ENCODE assay signal across 25 mouse cellular contexts in the genomic region with DNA sequence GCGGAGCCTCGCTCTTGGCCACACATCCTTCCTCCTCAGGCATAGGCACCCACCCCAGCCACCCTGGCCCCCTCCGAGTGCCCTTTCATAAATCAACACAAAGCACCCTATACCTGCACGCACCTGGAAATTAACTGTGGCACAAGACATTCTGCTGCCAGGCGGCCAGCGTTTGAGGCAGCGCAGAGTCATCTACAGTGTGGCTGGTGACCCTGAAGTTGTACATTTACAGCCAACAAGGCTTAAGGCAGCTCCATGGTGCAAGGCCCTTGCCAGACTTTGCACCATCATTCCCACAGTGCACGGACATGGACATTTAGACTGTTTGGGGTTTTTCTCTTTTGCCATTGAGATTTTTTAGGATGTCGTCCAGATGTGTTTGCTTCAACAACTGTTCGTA. TPM values are rescaled to one million over a fixed set of nuclear protein-coding genes. Genes with fewer than 3 reads are reported as not detected.
DNase-seq lines count a peak whose midpoint lies in the region; ATAC-seq and TF ChIP-seq lines count a peak whose summit lies in the region.
"Had no signal": no experiment of that assay in that cellular context is flagged by ENCODE, and none has a peak within 500 bp of the region (broad histone marks: within the 10 kb centered on the region; RNA-seq: fewer than 3 reads in every experiment).

No protein-coding gene starts in this region.

- H3K27me3 ChIP-seq in kidney, adult 2 months (replicated peaks; ENCODE audit: control insufficient read depth, insufficient read depth, low read length): no peaks in the 10 kb centered on the region
- H3K27me3 ChIP-seq in kidney, embryonic 16.5 days (ENCODE audit: insufficient read depth, low read length): no peaks in the 10 kb centered on the region
- peaks cover 18% of the 10 kb centered on the region; the same call in 1 of the 2 replicates for H3K27me3 ChIP-seq in embryonic facial prominence, embryonic 10.5 days (replicated peaks; ENCODE audit: low read depth, poor library complexity, severe bottlenecking)
- H3K27me3 ChIP-seq: embryonic facial prominence, embryonic 15.5 days; hindbrain, embryonic 12.5 days; hindbrain, embryonic 15.5 days; Patski had no signal

- no peak for TF ChIP-seq CTCF in kidney, adult 2 months (conservative IDR thresholded peaks at IDR 0.05; ENCODE audit: insufficient read depth, insufficient read length, low read depth, low read length)

- H3K9ac ChIP-seq in kidney, embryonic 16.5 days (replicated peaks; ENCODE audit: low read length): no peak overlapping the region
- H3K9ac ChIP-seq: embryonic facial prominence, embryonic 12.5 days; embryonic facial prominence, embryonic 15.5 days; forebrain, postnatal 0 days; hindbrain, embryonic 12.5 days; hindbrain, embryonic 15.5 days had no signal

- no peak overlapping the region for H3K4me2 ChIP-seq in kidney, embryonic 16.5 days (replicated peaks; ENCODE audit: low read depth, low read length)
- H3K4me2 ChIP-seq: embryonic facial prominence, embryonic 12.5 days; embryonic facial prominence, embryonic 15.5 days; heart, embryonic 11.5 days; hindbrain, embryonic 12.5 days; hindbrain, embryonic 15.5 days had no signal

- no peak for ATAC-seq in kidney, embryonic 16.5 days (ENCODE audit: low FRiP score, low TSS enrichment)
- ATAC-seq: CD4-positive, CD25-positive, alpha-beta regulatory T cell, adult 4 months; forebrain, embryonic 14.5 days; forebrain, postnatal 0 days; Patski had no signal

- peak overlapping the region; percentile 12; the same call in 1 of the 2 replicates for H3K27ac ChIP-seq in kidney, adult 2 months (ENCODE audit: insufficient read depth, low read depth, low read length)
- H3K27ac ChIP-seq in kidney, embryonic 16.5 days (ENCODE audit: low read length): no peak overlapping the region
- H3K27ac ChIP-seq in embryonic facial prominence, embryonic 10.5 days (replicated peaks): 0 out of 2 replicates have a peak overlapping the region, but pooled peaks have one; percentile 24
- H3K27ac ChIP-seq: embryonic facial prominence, embryonic 12.5 days; embryonic facial prominence, embryonic 15.5 days; gastrocnemius, adult 2 months; hindbrain, embryonic 12.5 days; hindbrain, embryonic 15.5 days had no signal

- no peak for TF ChIP-seq POLR2A in kidney, adult 2 months (IDR thresholded peaks at IDR 0.05; ENCODE audit: low read depth, low read length)

- no peaks in the 10 kb centered on the region for H3K36me3 ChIP-seq in kidney, adult 2 months (ENCODE audit: control insufficient read depth, insufficient read depth, low read length)
- no peaks in the 10 kb centered on the region for H3K36me3 ChIP-seq in kidney, embryonic 16.5 days (ENCODE audit: insufficient read depth, low read length)
- no peaks in the 10 kb centered on the region for H3K36me3 ChIP-seq in embryonic facial prominence, embryonic 10.5 days (replicated peaks)
- H3K36me3 ChIP-seq: embryonic facial prominence, embryonic 12.5 days; embryonic facial prominence, embryonic 15.5 days; hindbrain, embryonic 12.5 days; hindbrain, embryonic 15.5 days had no signal

- no peaks in the 10 kb centered on the region for H3K9me3 ChIP-seq in kidney, embryonic 16.5 days (ENCODE audit: low read length)
- H3K9me3 ChIP-seq in embryonic facial prominence, embryonic 10.5 days: no peaks in the 10 kb centered on the region
- H3K9me3 ChIP-seq: embryonic facial prominence, embryonic 12.5 days; embryonic facial prominence, embryonic 15.5 days; hindbrain, embryonic 12.5 days; hindbrain, embryonic 15.5 days had no signal

- WGBS in kidney, adult 2 months: 62% methylated on average over 10 of the region's 10 CpGs
- 87% methylated on average over 10 of the region's 10 CpGs for WGBS in kidney, embryonic 16.5 days
- WGBS in embryonic facial prominence, embryonic 10.5 days: 90% methylated on average over 10 of the region's 10 CpGs

- DNase-seq in kidney, adult 2 months: peak; percentile 68
- DNase-seq in embryonic facial prominence, embryonic 10.5 days (ENCODE audit: low spot score): no peak
- DNase-seq in kidney, postnatal 10 days: peak; percentile 28
- DNase-seq in kidney, postnatal 36 days: peak; percentile 57 to 60
- DNase-seq in layer of hippocampus, postnatal 14 days (ENCODE audit: low spot score in 2 of 2): no peak
- DNase-seq in adrenal gland, postnatal 14 days: no peak
- DNase-seq: adrenal gland, postnatal 10 days; cerebellum, adult 11 months; cerebellum, adult 8-10 months; cerebellum, postnatal 10 days; cerebellum, postnatal 36 days; embryo, embryonic 11 days; forebrain, postnatal 0 days; gastrocnemius, adult 2 months; gastrocnemius, postnatal 14 days; heart, adult 11 months had no signal

- no peak overlapping the region for H3K4me3 ChIP-seq in kidney, adult 2 months (ENCODE audit: insufficient read depth, low read depth, low read length)
- H3K4me3 ChIP-seq in kidney, embryonic 16.5 days (ENCODE audit: low read length): no peak overlapping the region
- H3K4me3 ChIP-seq in embryonic facial prominence, embryonic 10.5 days: no peak overlapping the region
- H3K4me3 ChIP-seq: embryonic facial prominence, embryonic 12.5 days; embryonic facial prominence, embryonic 15.5 days; gastrocnemius, adult 2 months; hindbrain, embryonic 12.5 days; hindbrain, embryonic 15.5 days had no signal

- peaks cover 15% of the 10 kb centered on the region; the same call in 1 of the 2 replicates for H3K4me1 ChIP-seq in kidney, adult 2 months (ENCODE audit: control insufficient read depth, insufficient read depth, low read length)
- peaks cover 22% of the 10 kb centered on the region for H3K4me1 ChIP-seq in kidney, embryonic 16.5 days (ENCODE audit: insufficient read depth, low read length)
- H3K4me1 ChIP-seq in embryonic facial prominence, embryonic 10.5 days: peaks cover 32% of the 10 kb centered on the region
- H3K4me1 ChIP-seq: hindbrain, embryonic 15.5 days had no signal

RNA-seq across cellular contexts. Expression of gene Vill, which starts 8.1 kb away (rescaled TPM):
- polyA plus RNA-seq in kidney, adult 2 months (2012; rRNA removed): 48.5 and 73.9 TPM in 2 replicates
- polyA plus RNA-seq in kidney, embryonic 16.5 days (2015; fragmentation: Nextera tagmentation; extraction: Ambion mirVana): 53.7 and 56.3 TPM in 2 replicates
- polyA plus RNA-seq in embryonic facial prominence, embryonic 10.5 days (2016; fragmentation: Nextera tagmentation; extraction: Ambion mirVana): 19.3 and 20.5 TPM in 2 replicates
- total RNA-seq in layer of hippocampus, postnatal 14 days (2021): under 1 TPM; 0.39 to 0.81 TPM
- total RNA-seq in adrenal gland, postnatal 14 days (2021): 2.2 and 2.3 TPM in 2 replicates

RNA-seq across cellular contexts. Expression of gene Plcd1, which starts 32.6 kb away (rescaled TPM):
- 11.3 and 11.8 TPM in 2 replicates for polyA plus RNA-seq in kidney, adult 2 months (2012; rRNA removed)
- 25.3 and 26.9 TPM in 2 replicates for polyA plus RNA-seq in kidney, embryonic 16.5 days (2015; fragmentation: Nextera tagmentation; extraction: Ambion mirVana)
- polyA plus RNA-seq in embryonic facial prominence, embryonic 10.5 days (2016; fragmentation: Nextera tagmentation; extraction: Ambion mirVana): 20.7 and 21.2 TPM in 2 replicates
- 10 to 100 TPM; 11.4 to 11.9 TPM for total RNA-seq in layer of hippocampus, postnatal 14 days (2021)
- 11.8 and 13.6 TPM in 2 replicates for total RNA-seq in adrenal gland, postnatal 14 days (2021)

RNA-seq across cellular contexts. Expression of gene Dlec1, which starts 41.6 kb away (rescaled TPM):
- 30.3 and 38.7 TPM in 2 replicates for polyA plus RNA-seq in kidney, adult 2 months (2012; rRNA removed)
- polyA plus RNA-seq in kidney, embryonic 16.5 days (2015; fragmentation: Nextera tagmentation; extraction: Ambion mirVana): 6.1 and 7.7 TPM in 2 replicates
- 1.0 and 1.5 TPM in 2 replicates for polyA plus RNA-seq in embryonic facial prominence, embryonic 10.5 days (2016; fragmentation: Nextera tagmentation; extraction: Ambion mirVana)
- 1 to 10 TPM; 1.3 to 3.8 TPM for total RNA-seq in layer of hippocampus, postnatal 14 days (2021)
- total RNA-seq in adrenal gland, postnatal 14 days (2021): 1.5 and 1.7 TPM in 2 replicates
- total RNA-seq: gastrocnemius, adult 2 months had no signal
- polyA plus RNA-seq: CD4-positive, CD25-positive, alpha-beta regulatory T cell, adult 4 months had no signal

Comparison
In these comparisons a context has a peak if more than half of its experiments do, and no peak if none do; other contexts are left out.
1. DNase-seq: peak in kidney, adult 2 months (single experiment), kidney, postnatal 10 days (single experiment) and kidney, postnatal 36 days (2 of 2); none in embryonic facial prominence, embryonic 10.5 days (single experiment), layer of hippocampus, postnatal 14 days (0 of 2) and adrenal gland, postnatal 14 days (single experiment).